Mouse (Mus musculus): ENCODE results near the gene Dpp6.

DNA sequence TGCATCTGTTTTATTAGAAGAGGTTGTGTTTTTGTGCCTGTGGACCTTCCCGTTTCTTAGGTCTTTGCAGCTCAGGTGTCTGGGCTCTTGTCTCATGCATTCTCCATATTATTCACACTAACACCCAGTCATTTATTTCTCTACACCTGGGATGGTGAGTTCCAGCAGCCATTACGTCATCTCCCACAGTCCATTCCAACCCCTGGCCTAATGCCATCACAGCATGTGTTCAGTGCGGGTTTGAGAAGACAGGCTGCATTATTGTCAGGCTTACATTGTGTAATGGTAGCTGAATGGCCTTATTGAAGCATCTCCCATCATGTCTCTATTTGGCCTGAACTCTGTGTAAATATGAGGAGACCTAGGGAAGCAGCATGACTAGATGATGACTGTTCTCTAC, 316.2 kb downstream of the Dpp6 start:
- TF ChIP-seq CTCF (IDR thresholded peaks at IDR 0.05; ENCODE audit: extremely low read depth, insufficient read depth, low read length) (no peak), POLR2A (IDR thresholded peaks at IDR 0.05; ENCODE audit: extremely low read depth, insufficient read depth, low read length) (no peak)

Measured in cortical plate, adult 2 months (tissue).